Mouse (Mus musculus) liver, embryonic 14.5 days (tissue): ENCODE measurements at regions not wholly inside any gene's neighbourhood (a gene's known extent, or its start where the extent isn't known, plus 50 kb on each side); places are given as distances from the start of the nearest gene placed in this dataset.

Experiments
- ATAC-seq: fragments of 200-750 bp; cut with Nextera tagmentation; 2 replicates; pipeline ENCODE4 v1.8.0; 2017; ENCODE audit warnings: moderate number of reproducible peaks, mild to moderate bottlenecking, moderate library complexity; ENCODE audit not compliant: insufficient read depth
- DNase-seq, 3 experiments: peaks; one replicate each; pipeline ENCODE4 v3.0.0-alpha.2; 2012 to 2013; ENCODE audit warnings: low read depth in 3 of 3, low spot score in 3 of 3
- H3K27ac ChIP-seq: fragments of 300-500 bp; sonication (generic); 2 replicates; pipeline ENCODE4 v1.5.1; 2014; ENCODE audit warnings: moderate library complexity, mild to moderate bottlenecking, control low read depth, inconsistent platforms
- H3K27me3 ChIP-seq: fragments of 300-500 bp; sonication (generic); 2 replicates; pipeline ENCODE4 v1.6.1; 2014; ENCODE audit warnings: mild to moderate bottlenecking, low read length, moderate library complexity; ENCODE audit not compliant: control insufficient read depth, insufficient read depth
- H3K36me3 ChIP-seq: fragments of 300-500 bp; sonication (generic); replicated peaks from 2 replicates; pipeline ENCODE4 v1.6.1; 2014; ENCODE audit warnings: low read depth; ENCODE audit not compliant: control insufficient read depth, insufficient read depth
- H3K4me1 ChIP-seq, 2 experiments: fragments of 200-500 bp in 1 of 2; fragments of 300-500 bp in 1 of 2; sonication (generic) in 1 of 2; replicated peaks; 2 replicates each; pipeline ENCODE4 v1.6.1; 2012 to 2014; ENCODE audit warnings: antibody characterized with exemption in 1 of 2, inconsistent platforms in 1 of 2, low read length in 1 of 2; ENCODE audit not compliant: control insufficient read depth in 2 of 2, insufficient read depth in 2 of 2
- H3K4me2 ChIP-seq: fragments of 300-500 bp; sonication (generic); 2 replicates; pipeline ENCODE4 v1.6.1; 2014; ENCODE audit warnings: low read depth, mild to moderate bottlenecking, control low read depth, moderate library complexity
- H3K4me3 ChIP-seq, 2 experiments: fragments of 200-500 bp in 1 of 2; fragments of 300-500 bp in 1 of 2; sonication (generic) in 1 of 2; 2 replicates each; pipeline ENCODE4 v1.5.1; 2012 to 2014; ENCODE audit warnings: low read depth in 2 of 2, low read length in 2 of 2, mild to moderate bottlenecking in 2 of 2, control low read depth in 1 of 2, inconsistent platforms in 1 of 2, moderate library complexity in 1 of 2; ENCODE audit not compliant: insufficient read depth in 1 of 2
- H3K9ac ChIP-seq: fragments of 300-500 bp; sonication (generic); replicated peaks from 2 replicates; pipeline ENCODE4 v1.6.1; 2014; ENCODE audit warnings: mild to moderate bottlenecking, control low read depth, moderate library complexity
- H3K9me3 ChIP-seq: fragments of 300-500 bp; sonication (generic); 2 replicates; pipeline ENCODE4 v1.6.1; 2016; ENCODE audit warnings: low read length, mixed read lengths; ENCODE audit not compliant: control insufficient read depth
- CTCF ChIP-seq: IDR thresholded peaks from 2 replicates; pipeline ENCODE4 v1.5.1; 2016; ENCODE audit warnings: antibody characterized with exemption, low read depth, control low read depth
- EP300 ChIP-seq: IDR thresholded peaks from 2 replicates; pipeline ENCODE4 v1.6.1; 2016; ENCODE audit warnings: antibody characterized with exemption, low read depth
- WGBS: fragments of 180-500 bp; shearing (Covaris S2); extraction: QIAGEN DNeasy Blood & Tissue Kit; methylation state at CpG from one replicate; pipeline ENCODE4 v1.1.7; 2014; ENCODE audit not compliant: insufficient replicate concordance; 5-methylcytosine and 5-hydroxymethylcytosine counted together

GRCm38 (mm10) chr9:50120820-50121599, 223.8 kb downstream of the Rpl10-ps3 start:
- DNase-seq (no peak), ATAC-seq (no peak)
- Histone ChIP-seq H3K4me2 (no peak overlapping the region), H3K27ac (no peak overlapping the region), H3K9me3 (no peaks in the 10 kb centered on the region), H3K4me3 (no peak overlapping the region), H3K27me3 (no peaks in the 10 kb centered on the region), H3K9ac (no peak overlapping the region), H3K36me3 (no peaks in the 10 kb centered on the region), H3K4me1 (no peaks in the 10 kb centered on the region)
- no peak for TF ChIP-seq CTCF
- TF ChIP-seq EP300, result no peak
- 62% methylated on average over 9 of the region's 9 CpGs for WGBS

GRCm38 (mm10) chr9:50119412-50119811, 225.4 kb downstream of the Rpl10-ps3 start:
- no peak overlapping the region for H3K4me2 ChIP-seq
- 70% methylated on average over 5 of the region's 5 CpGs for WGBS
- ATAC-seq (no peak), DNase-seq (no peak)
- H3K4me3 ChIP-seq, result no peak overlapping the region
- H3K9ac ChIP-seq, result no peak overlapping the region
- no peaks in the 10 kb centered on the region for H3K36me3 ChIP-seq
- H3K27me3 ChIP-seq, result no peaks in the 10 kb centered on the region
- TF ChIP-seq CTCF (no peak), EP300 (no peak)
- H3K27ac ChIP-seq, result no peak overlapping the region
- H3K4me1 ChIP-seq, result no peaks in the 10 kb centered on the region
- H3K9me3 ChIP-seq, result no peaks in the 10 kb centered on the region

GRCm38 (mm10) chr9:50118578-50118977, 226.2 kb downstream of the Rpl10-ps3 start:
- H3K4me1 ChIP-seq, result no peaks in the 10 kb centered on the region
- no peaks in the 10 kb centered on the region for H3K9me3 ChIP-seq
- H3K27me3 ChIP-seq, result no peaks in the 10 kb centered on the region
- H3K9ac ChIP-seq, result no peak overlapping the region
- no peak overlapping the region for H3K27ac ChIP-seq
- no peak overlapping the region for H3K4me2 ChIP-seq
- H3K4me3 ChIP-seq, result no peak overlapping the region
- H3K36me3 ChIP-seq, result no peaks in the 10 kb centered on the region
- no peak for ATAC-seq
- TF ChIP-seq EP300 (no peak), CTCF (no peak)
- WGBS, result 47% methylated on average over 6 of the region's 6 CpGs
- no peak for DNase-seq

- Histone ChIP-seq H3K36me3 (no peaks in the 10 kb centered on the region), H3K27ac (no peak overlapping the region), H3K4me3 (no peak overlapping the region), H3K9me3 (no peaks in the 10 kb centered on the region), H3K9ac (no peak overlapping the region), H3K4me2 (no peak overlapping the region), H3K4me1 (no peaks in the 10 kb centered on the region), H3K27me3 (no peaks in the 10 kb centered on the region)
- ATAC-seq (no peak), DNase-seq (no peak)
- TF ChIP-seq CTCF, result no peak
- no peak for TF ChIP-seq EP300
- WGBS, result 50% methylated on average over 4 of the region's 4 CpGs
Measured at GRCm38 (mm10) chr9:50106551-50106950, 238.2 kb downstream of the Rpl10-ps3 start.

GRCm38 (mm10) chr9:50102766-50103165, 242.0 kb downstream of the Rpl10-ps3 start:
- Histone ChIP-seq H3K9ac (no peak overlapping the region), H3K27ac (no peak overlapping the region), H3K4me3 (no peak overlapping the region), H3K36me3 (no peaks in the 10 kb centered on the region), H3K4me1 (no peaks in the 10 kb centered on the region), H3K27me3 (no peaks in the 10 kb centered on the region), H3K4me2 (no peak overlapping the region), H3K9me3 (no peaks in the 10 kb centered on the region)
- TF ChIP-seq CTCF (no peak), EP300 (no peak)
- WGBS, result 35% methylated on average over 1 of the region's 1 CpGs
- ATAC-seq, result no peak
- DNase-seq, result no peak
